Mouse (Mus musculus): Measurements from ENCODE around the gene Nrn1. TPM values are rescaled to one million over a fixed set of nuclear protein-coding genes. Genes with fewer than 3 reads are reported as not detected.

Nrn1 gene
- total RNA-seq (2014; rRNA removed) (122 and 155 TPM in 2 replicates), polyA plus RNA-seq (2015; fragmentation: Nextera tagmentation; extraction: Ambion mirVana) (54.0 and 67.8 TPM in 2 replicates)

DNA sequence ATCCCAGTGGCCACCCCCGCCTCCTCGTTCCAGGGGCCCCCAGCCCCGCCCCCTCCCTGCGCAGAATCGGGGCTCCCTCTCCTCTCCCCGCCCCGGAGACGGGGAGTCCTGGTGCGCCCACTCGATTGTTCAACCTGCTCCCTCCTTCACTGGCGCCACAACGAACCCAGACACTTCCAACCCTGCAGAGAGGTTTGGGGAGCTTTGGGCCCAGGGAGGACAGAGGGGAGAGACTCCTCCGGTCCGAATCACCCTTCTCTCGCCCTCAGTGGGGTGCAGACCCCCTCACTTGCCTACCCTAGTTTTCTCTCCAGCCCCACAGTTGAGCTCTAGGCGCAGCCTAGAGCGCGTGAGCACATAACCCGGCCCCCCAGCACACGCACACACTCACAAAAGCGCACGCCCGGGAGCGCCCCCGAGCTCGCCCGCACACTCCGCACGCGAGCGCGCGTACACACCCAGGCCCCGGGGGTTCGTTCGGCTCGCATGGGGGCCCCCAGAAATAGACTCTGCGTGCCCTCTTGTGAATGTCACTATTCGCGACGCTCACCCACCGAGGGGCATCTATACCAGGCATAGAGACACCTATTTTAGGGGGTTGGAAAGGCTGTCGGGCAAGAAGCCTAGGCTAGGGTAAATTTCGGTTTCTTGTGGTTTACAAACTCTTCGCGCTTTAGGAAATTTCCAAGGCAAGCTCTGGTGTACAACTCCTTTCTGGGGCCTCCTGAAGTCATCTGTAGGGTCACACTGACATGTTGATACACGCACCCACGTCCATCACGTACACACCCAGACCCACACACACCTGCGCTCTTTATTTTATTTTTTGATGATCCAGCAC, at the start of gene Nrn1:
TSS of gene Nrn1 (minus strand) at position 401 of the 841 bp plus-strand sequence.
- H3K4me1 ChIP-seq (ENCODE audit: insufficient read depth, low read length), result no peaks in the 10 kb centered on the region
- whole genome bisulfite sequencing, result under 1% methylated on average over 50 of the region's 50 CpGs

DNA sequence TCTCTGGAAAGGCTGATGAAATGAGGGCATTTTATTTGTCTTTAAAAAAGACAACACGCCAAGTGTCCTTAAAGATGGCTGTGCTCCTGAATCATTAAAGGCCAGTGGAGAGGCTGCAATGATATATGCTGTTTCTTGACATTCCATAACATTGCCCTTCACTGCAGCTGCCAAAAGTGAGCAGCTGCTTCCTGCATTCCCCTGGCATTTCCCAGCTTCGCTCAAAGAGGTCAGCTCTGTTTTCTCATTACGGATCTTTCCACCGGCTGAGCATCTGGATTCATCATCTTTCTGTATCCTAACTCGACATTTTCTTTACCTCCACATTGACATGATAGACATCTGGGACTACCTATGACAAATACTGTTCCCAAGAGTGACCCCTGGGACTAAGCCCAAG, 44.7 kb upstream of the Nrn1 start:
- H3K27ac ChIP-seq (ENCODE audit: low read depth, low read length), result no peak overlapping the region
- no peak for ATAC-seq (ENCODE audit: low FRiP score)
- no peaks in the 10 kb centered on the region for H3K27me3 ChIP-seq (ENCODE audit: insufficient read depth, low read length)
- H3K4me1 ChIP-seq (ENCODE audit: insufficient read depth, low read length), result no peaks in the 10 kb centered on the region
- 74% methylated on average over 5 of the region's 5 CpGs for WGBS
- no peak overlapping the region for H3K9ac ChIP-seq (replicated peaks; ENCODE audit: low read length, poor library complexity, severe bottlenecking)
- no peaks in the 10 kb centered on the region for H3K36me3 ChIP-seq (ENCODE audit: insufficient read depth, low read length)
- no peaks in the 10 kb centered on the region for H3K9me3 ChIP-seq (ENCODE audit: low read length)
- H3K4me3 ChIP-seq (ENCODE audit: low read depth, low read length), result no peak overlapping the region
- TF ChIP-seq CTCF (IDR thresholded peaks at IDR 0.05), result no peak
- DNase-seq (ENCODE audit: low spot score), result peak; percentile 10
- no peak overlapping the region for H3K4me2 ChIP-seq (ENCODE audit: low read depth, low read length, poor library complexity, severe bottlenecking)

More for the DNA sequence above, at the start of gene Nrn1:
- peak within 1 kb of the TSS; percentile 80 for H3K9ac ChIP-seq (replicated peaks; ENCODE audit: low read length, poor library complexity, severe bottlenecking)
- peak within 1 kb of the TSS; percentile 64 for H3K4me2 ChIP-seq (ENCODE audit: low read depth, low read length, poor library complexity, severe bottlenecking)
- TF ChIP-seq CTCF (IDR thresholded peaks at IDR 0.05), result no peak
- peaks cover 3% of the 10 kb centered on the region; the same call in 1 of the 2 replicates for H3K9me3 ChIP-seq (ENCODE audit: low read length)
- no peaks in the 10 kb centered on the region for H3K27me3 ChIP-seq (ENCODE audit: insufficient read depth, low read length)
- H3K27ac ChIP-seq (ENCODE audit: low read depth, low read length), result peak within 1 kb of the TSS; percentile 94
- peak within 1 kb of the TSS; percentile 54 for H3K4me3 ChIP-seq (ENCODE audit: low read depth, low read length)
- DNase-seq (ENCODE audit: low spot score) (peak; percentile 60), ATAC-seq (ENCODE audit: low FRiP score) (peak; percentile 42)
- no peaks in the 10 kb centered on the region for H3K36me3 ChIP-seq (ENCODE audit: insufficient read depth, low read length)

DNA sequence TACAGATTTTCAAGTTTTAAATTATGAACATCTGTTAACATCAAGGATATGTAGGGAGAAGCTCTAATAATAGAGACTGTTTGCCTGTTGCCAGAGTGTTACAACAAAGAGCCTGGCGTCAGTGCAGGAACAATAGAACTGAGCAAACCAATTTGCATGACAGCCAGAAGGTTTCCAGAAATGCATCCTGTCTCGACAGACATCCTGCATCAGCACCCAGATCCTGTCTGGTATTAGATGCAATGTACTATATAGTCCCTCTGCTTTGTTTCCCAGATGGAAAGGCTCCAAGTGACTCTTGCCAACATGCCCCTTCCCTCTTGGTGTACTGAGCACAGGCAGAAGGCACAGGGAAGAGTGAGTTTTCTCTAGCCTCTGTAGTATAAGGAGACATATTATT, 31.9 kb upstream of the Nrn1 start:
- Histone ChIP-seq H3K9ac (replicated peaks; ENCODE audit: low read length, poor library complexity, severe bottlenecking) (no peak overlapping the region), H3K36me3 (ENCODE audit: insufficient read depth, low read length) (no peaks in the 10 kb centered on the region), H3K27me3 (ENCODE audit: insufficient read depth, low read length) (no peaks in the 10 kb centered on the region), H3K4me2 (ENCODE audit: low read depth, low read length, poor library complexity, severe bottlenecking) (no peak overlapping the region), H3K9me3 (ENCODE audit: low read length) (no peaks in the 10 kb centered on the region), H3K27ac (ENCODE audit: low read depth, low read length) (no peak overlapping the region), H3K4me1 (ENCODE audit: insufficient read depth, low read length) (no peaks in the 10 kb centered on the region), H3K4me3 (ENCODE audit: low read depth, low read length) (no peak overlapping the region)
- DNase-seq (ENCODE audit: low spot score) (no peak), ATAC-seq (ENCODE audit: low FRiP score) (no peak)
- no peak for TF ChIP-seq CTCF (IDR thresholded peaks at IDR 0.05)
- WGBS, result 21% methylated on average over 2 of the region's 2 CpGs

DNA sequence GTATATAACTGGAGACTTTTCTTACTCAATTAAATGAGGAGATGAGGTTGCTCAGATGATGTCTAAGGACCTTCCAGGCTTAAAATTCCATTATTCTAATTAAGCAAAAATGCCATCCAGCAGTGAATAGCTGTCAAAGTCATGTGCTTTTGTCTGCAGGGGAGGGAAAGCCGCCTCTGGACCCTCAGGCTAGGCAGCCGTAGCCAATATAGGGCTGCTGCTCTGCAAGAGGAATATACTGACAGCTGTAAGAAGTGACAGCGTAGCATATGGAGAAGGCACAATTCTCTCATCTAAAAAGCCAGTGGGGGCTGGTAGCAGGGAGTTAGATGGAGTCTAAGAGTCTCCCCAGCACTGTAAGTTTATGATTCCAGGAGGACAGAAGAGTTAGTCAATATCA, 16.9 kb upstream of the Nrn1 start:
- DNase-seq (ENCODE audit: low spot score), result no peak
- H3K9ac ChIP-seq (replicated peaks; ENCODE audit: low read length, poor library complexity, severe bottlenecking), result no peak overlapping the region
- H3K36me3 ChIP-seq (ENCODE audit: insufficient read depth, low read length), result no peaks in the 10 kb centered on the region
- no peaks in the 10 kb centered on the region for H3K4me1 ChIP-seq (ENCODE audit: insufficient read depth, low read length)
- no peak overlapping the region for H3K4me2 ChIP-seq (ENCODE audit: low read depth, low read length, poor library complexity, severe bottlenecking)
- no peaks in the 10 kb centered on the region for H3K27me3 ChIP-seq (ENCODE audit: insufficient read depth, low read length)
- peak; percentile 49; the same call in 1 of the 2 replicates for ATAC-seq (ENCODE audit: low FRiP score)
- H3K4me3 ChIP-seq (ENCODE audit: low read depth, low read length), result no peak overlapping the region
- 27% methylated on average over 3 of the region's 3 CpGs for WGBS
- no peaks in the 10 kb centered on the region for H3K9me3 ChIP-seq (ENCODE audit: low read length)
- H3K27ac ChIP-seq (ENCODE audit: low read depth, low read length), result no peak overlapping the region
- no peak for TF ChIP-seq CTCF (IDR thresholded peaks at IDR 0.05)

DNA sequence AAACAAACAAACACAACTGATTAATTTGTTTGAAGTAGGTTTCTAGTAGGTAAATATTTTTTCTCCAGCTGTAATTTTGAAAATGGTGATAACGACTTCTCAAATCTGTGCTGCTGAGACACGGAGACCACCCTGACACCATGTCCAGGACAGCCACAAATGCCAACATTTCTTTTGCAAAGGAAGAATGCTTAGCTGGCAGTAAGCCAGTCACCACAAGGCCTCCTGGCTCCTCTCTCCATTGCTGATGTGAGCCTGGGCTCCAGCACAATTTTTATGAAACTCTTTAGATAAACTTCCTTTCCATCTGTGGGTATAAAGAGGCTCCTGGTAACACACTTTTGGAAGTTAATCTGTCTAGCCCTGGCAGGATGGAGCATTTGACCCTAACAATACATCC, 15.1 kb upstream of the Nrn1 start:
- TF ChIP-seq CTCF (IDR thresholded peaks at IDR 0.05), result no peak
- H3K36me3 ChIP-seq (ENCODE audit: insufficient read depth, low read length), result no peaks in the 10 kb centered on the region
- no peak overlapping the region for H3K4me2 ChIP-seq (ENCODE audit: low read depth, low read length, poor library complexity, severe bottlenecking)
- DNase-seq (ENCODE audit: low spot score) (peak; percentile 28), ATAC-seq (ENCODE audit: low FRiP score) (no peak)
- no peak overlapping the region for H3K27ac ChIP-seq (ENCODE audit: low read depth, low read length)
- H3K27me3 ChIP-seq (ENCODE audit: insufficient read depth, low read length), result no peaks in the 10 kb centered on the region
- H3K4me1 ChIP-seq (ENCODE audit: insufficient read depth, low read length), result no peaks in the 10 kb centered on the region
- 67% methylated on average over 2 of the region's 2 CpGs for WGBS
- H3K9ac ChIP-seq (replicated peaks; ENCODE audit: low read length, poor library complexity, severe bottlenecking), result no peak overlapping the region
- H3K4me3 ChIP-seq (ENCODE audit: low read depth, low read length), result no peak overlapping the region
- no peaks in the 10 kb centered on the region for H3K9me3 ChIP-seq (ENCODE audit: low read length)

DNA sequence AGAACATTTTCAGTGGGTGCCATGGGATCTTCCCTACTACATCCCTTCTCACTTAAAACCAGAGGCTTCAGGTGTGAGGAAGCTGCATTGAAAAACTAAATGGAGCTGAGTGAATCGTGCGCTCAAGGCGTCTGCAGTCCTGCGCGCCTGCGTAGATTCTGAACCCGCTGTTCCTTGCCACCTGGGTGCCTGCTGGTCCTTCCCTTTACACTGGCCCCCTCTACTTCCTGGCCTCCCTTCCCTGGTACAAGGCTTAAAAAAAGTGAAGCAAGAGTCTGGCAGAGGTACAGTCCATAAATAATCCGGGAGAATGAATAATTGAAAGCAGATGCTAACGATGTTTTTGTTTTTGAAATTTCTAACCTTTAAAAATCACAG, 1.7 kb upstream of the Nrn1 start:
- Histone ChIP-seq H3K4me2 (ENCODE audit: low read depth, low read length, poor library complexity, severe bottlenecking) (peak overlapping the region; percentile 64), H3K36me3 (ENCODE audit: insufficient read depth, low read length) (no peaks in the 10 kb centered on the region), H3K27me3 (ENCODE audit: insufficient read depth, low read length) (no peaks in the 10 kb centered on the region), H3K4me1 (ENCODE audit: insufficient read depth, low read length) (no peaks in the 10 kb centered on the region), H3K9ac (replicated peaks; ENCODE audit: low read length, poor library complexity, severe bottlenecking) (peak overlapping the region; percentile 80; the same call in 1 of the 2 replicates), H3K9me3 (ENCODE audit: low read length) (peaks cover 3% of the 10 kb centered on the region; the same call in 1 of the 2 replicates), H3K4me3 (ENCODE audit: low read depth, low read length) (peak overlapping the region; percentile 54), H3K27ac (ENCODE audit: low read depth, low read length) (peak overlapping the region; percentile 94)
- no peak for TF ChIP-seq CTCF (IDR thresholded peaks at IDR 0.05)
- peak; percentile 35; the same call in 1 of the 2 replicates for ATAC-seq (ENCODE audit: low FRiP score)
- WGBS, result 8% methylated on average over 9 of the region's 9 CpGs
- peak; percentile 41 for DNase-seq (ENCODE audit: low spot score)

All from midbrain, postnatal 0 days (tissue).